Comparison of ENCODE assay signal across 8 mouse cellular contexts in the genomic region with DNA sequence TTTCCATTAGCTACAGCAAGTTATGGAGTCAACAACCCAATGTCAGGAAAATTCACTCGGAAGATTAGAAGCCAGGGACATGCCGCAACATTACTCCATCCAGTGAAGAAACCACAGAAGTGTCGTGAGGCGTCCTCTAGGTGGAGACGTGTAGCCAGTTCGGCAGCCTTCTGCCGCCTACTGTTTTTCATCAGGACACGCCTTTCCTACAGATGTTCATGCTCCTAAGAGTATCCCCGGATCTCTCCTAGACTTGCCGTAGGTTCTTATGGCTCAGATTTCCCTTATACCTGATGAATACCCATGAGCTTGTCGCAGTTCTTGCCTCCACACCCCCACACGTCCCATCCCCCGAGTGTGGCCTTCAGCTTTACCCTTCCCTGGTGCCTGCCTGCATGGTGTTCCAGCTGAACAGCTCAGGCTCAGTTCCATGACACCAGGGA.
A peak's percentile ranks its signal among the peaks of the same experiment; 100 is the strongest.
DNase-seq lines count a peak whose midpoint lies in the region; ATAC-seq and TF ChIP-seq lines count a peak whose summit lies in the region.

No protein-coding gene starts in this region.

- TF ChIP-seq CTCF in testis, adult 2 months (IDR thresholded peaks at IDR 0.05; ENCODE audit: control insufficient read depth, insufficient read depth, insufficient replicate concordance, low read depth, low read length): peak; percentile 54; the same call in 1 of the 2 replicates
- peak; percentile 81 for TF ChIP-seq CTCF in lung, postnatal 0 days (IDR thresholded peaks at IDR 0.05)
- TF ChIP-seq CTCF in olfactory bulb, adult 2 months (IDR thresholded peaks at IDR 0.05; ENCODE audit: insufficient read depth, low read depth, low read length): peak; percentile 45; the same call in 1 of the 2 replicates

- TF ChIP-seq POLR2A in testis, adult 2 months (IDR thresholded peaks at IDR 0.05; ENCODE audit: control insufficient read depth, low read depth, low read length): no peak
- no peak for TF ChIP-seq POLR2A in olfactory bulb, adult 2 months (IDR thresholded peaks at IDR 0.05; ENCODE audit: insufficient read depth, low read depth, low read length)

- no peak for TF ChIP-seq EP300 in lung, postnatal 0 days (IDR thresholded peaks at IDR 0.05)

- WGBS in heart, embryonic 12.5 days: 10% methylated on average over 13 of the region's 13 CpGs
- 8% methylated on average over 13 of the region's 13 CpGs for WGBS in kidney, embryonic 14.5 days
- WGBS in lung, postnatal 0 days: 13% methylated on average over 13 of the region's 13 CpGs
- 13% methylated on average over 13 of the region's 13 CpGs for WGBS in olfactory bulb, adult 2 months

- H3K4me1 ChIP-seq in testis, adult 2 months (ENCODE audit: control insufficient read depth, insufficient read depth, low read length): no peaks in the 10 kb centered on the region
- peaks cover 24% of the 10 kb centered on the region for H3K4me1 ChIP-seq in heart, embryonic 12.5 days (replicated peaks)
- peaks cover 3% of the 10 kb centered on the region; the same call in 1 of the 2 replicates for H3K4me1 ChIP-seq in kidney, embryonic 14.5 days (ENCODE audit: control insufficient read depth, insufficient read depth, low read length)
- H3K4me1 ChIP-seq in lung, postnatal 0 days (ENCODE audit: insufficient read depth, low read depth, low read length): no peaks in the 10 kb centered on the region
- peaks cover 11% of the 10 kb centered on the region for H3K4me1 ChIP-seq in olfactory bulb, adult 2 months (ENCODE audit: control insufficient read depth, insufficient read depth, low read length)

- no peaks in the 10 kb centered on the region for H3K27me3 ChIP-seq in testis, adult 2 months (ENCODE audit: control insufficient read depth, insufficient read depth, low read length)
- no peaks in the 10 kb centered on the region for H3K27me3 ChIP-seq in heart, embryonic 12.5 days (replicated peaks)
- no peaks in the 10 kb centered on the region for H3K27me3 ChIP-seq in kidney, embryonic 14.5 days (ENCODE audit: control insufficient read depth, insufficient read depth, low read length)
- no peaks in the 10 kb centered on the region for H3K27me3 ChIP-seq in lung, postnatal 0 days (replicated peaks; ENCODE audit: insufficient read depth, low read length)

- no peak for DNase-seq in testis, postnatal 14 days (ENCODE audit: low spot score)
- DNase-seq in embryo, embryonic 11.5 days (ENCODE audit: low read depth, low spot score): peak; percentile 54
- peak; percentile 85 for DNase-seq in lung, postnatal 0 days (ENCODE audit: low spot score)
- no peak for DNase-seq in cerebellum, adult 8-10 months

- no peaks in the 10 kb centered on the region for H3K36me3 ChIP-seq in testis, adult 2 months (ENCODE audit: control insufficient read depth, insufficient read depth, low read length)
- H3K36me3 ChIP-seq in heart, embryonic 12.5 days: no peaks in the 10 kb centered on the region
- no peaks in the 10 kb centered on the region for H3K36me3 ChIP-seq in kidney, embryonic 14.5 days (ENCODE audit: control insufficient read depth, insufficient read depth, low read length)
- no peaks in the 10 kb centered on the region for H3K36me3 ChIP-seq in lung, postnatal 0 days (ENCODE audit: insufficient read depth, low read length)

- no peak overlapping the region for H3K27ac ChIP-seq in testis, adult 2 months (ENCODE audit: control insufficient read depth, insufficient read depth, low read depth, low read length)
- no peak overlapping the region for H3K27ac ChIP-seq in heart, embryonic 12.5 days (ENCODE audit: poor library complexity, severe bottlenecking)
- H3K27ac ChIP-seq in kidney, embryonic 14.5 days (ENCODE audit: low read depth, low read length): no peak overlapping the region
- H3K27ac ChIP-seq in lung, postnatal 0 days (ENCODE audit: low read length): no peak overlapping the region
- peak overlapping the region; percentile 64; the same call in 1 of the 2 replicates for H3K27ac ChIP-seq in olfactory bulb, adult 2 months (ENCODE audit: insufficient read depth, low read depth, low read length)

- H3K4me3 ChIP-seq in testis, adult 2 months (ENCODE audit: control insufficient read depth, low read depth, low read length): no peak overlapping the region
- 0 out of 2 replicates have a peak overlapping the region, but pooled peaks have one; percentile 7 for H3K4me3 ChIP-seq in heart, embryonic 12.5 days
- no peak overlapping the region for H3K4me3 ChIP-seq in kidney, embryonic 14.5 days (ENCODE audit: low read length)
- H3K4me3 ChIP-seq in lung, postnatal 0 days (ENCODE audit: low read depth, low read length): no peak overlapping the region
- peak overlapping the region; percentile 7; the same call in 1 of the 2 replicates for H3K4me3 ChIP-seq in olfactory bulb, adult 2 months (ENCODE audit: insufficient read depth, low read depth, low read length)

- no peak overlapping the region for H3K9ac ChIP-seq in heart, embryonic 12.5 days
- no peak overlapping the region for H3K9ac ChIP-seq in kidney, embryonic 14.5 days (ENCODE audit: low read depth, low read length)
- no peak overlapping the region for H3K9ac ChIP-seq in lung, postnatal 0 days (replicated peaks; ENCODE audit: low read depth)

- ATAC-seq in heart, embryonic 12.5 days (ENCODE audit: insufficient number of reproducible peaks, low FRiP score): peak; percentile 55; the same call in 1 of the 2 replicates
- ATAC-seq in kidney, embryonic 14.5 days (ENCODE audit: low FRiP score, low TSS enrichment): peak; percentile 91
- ATAC-seq in lung, postnatal 0 days: peak; percentile 64

- no peaks in the 10 kb centered on the region for H3K9me3 ChIP-seq in heart, embryonic 12.5 days (replicated peaks)
- no peaks in the 10 kb centered on the region for H3K9me3 ChIP-seq in kidney, embryonic 14.5 days (ENCODE audit: control insufficient read depth, low read length)
- H3K9me3 ChIP-seq in lung, postnatal 0 days (ENCODE audit: low read length): no peaks in the 10 kb centered on the region

- peak overlapping the region; percentile 55 for H3K4me2 ChIP-seq in heart, embryonic 12.5 days
- peak overlapping the region; percentile 33 for H3K4me2 ChIP-seq in kidney, embryonic 14.5 days (replicated peaks; ENCODE audit: low read depth, low read length)
- no peak overlapping the region for H3K4me2 ChIP-seq in lung, postnatal 0 days (replicated peaks; ENCODE audit: low read depth, low read length)

Comparison
In these comparisons a context has a peak if more than half of its experiments do, and no peak if none do; other contexts are left out.
1. H3K4me3 ChIP-seq: peak in heart, embryonic 12.5 days (single experiment) and olfactory bulb, adult 2 months (single experiment); none in testis, adult 2 months (single experiment), kidney, embryonic 14.5 days (single experiment) and lung, postnatal 0 days (single experiment).
2. DNase-seq: peak in embryo, embryonic 11.5 days (single experiment) and lung, postnatal 0 days (single experiment); none in testis, postnatal 14 days (single experiment) and cerebellum, adult 8-10 months (single experiment).
3. Peak in every context shown above with its lines, with median percentiles within 50 percentile points of each other: CTCF ChIP-seq and ATAC-seq.